Mouse (Mus musculus) MEL-GATA-1-ER (cell line): ENCODE results near the gene Tfap2d.

Experiments
- DNase-seq: peaks from one replicate; pipeline ENCODE4 v3.0.0-alpha.2; 2012; ENCODE audit warnings: low read depth; ENCODE audit errors: extremely low read depth

Tfap2d gene

GRCm38 (mm10) chr1:19210215-19211032 is 107.6 kb downstream of the Tfap2d start:
- DNase-seq = no peak

GRCm38 (mm10) chr1:19211033-19211405 is 108.2 kb downstream of the Tfap2d start:
- no peak for DNase-seq

- no peak for DNase-seq
Measured at GRCm38 (mm10) chr1:19211546-19212154, 108.8 kb downstream of the Tfap2d start.

- no peak for DNase-seq
Measured at GRCm38 (mm10) chr1:19212691-19213090, 109.9 kb downstream of the Tfap2d start.

- no peak for DNase-seq
Measured at GRCm38 (mm10) chr1:19213171-19213570, 110.3 kb downstream of the Tfap2d start.

- DNase-seq = no peak
Measured at GRCm38 (mm10) chr1:19213851-19214395, 111.1 kb downstream of the Tfap2d start.
